31 mouse cellular contexts compared by ENCODE assay signal in genomic region chr15:32297266-32297665, GRCm38 (mm10). TPM values are rescaled to one million over a fixed set of nuclear protein-coding genes. Genes with fewer than 3 reads are reported as not detected.
DNase-seq lines count a peak whose midpoint lies in the region; ATAC-seq lines count a peak whose summit lies in the region.
"Had no signal": no experiment of that assay in that cellular context is flagged by ENCODE, and none has a peak within 500 bp of the region (broad histone marks: within the 10 kb centered on the region; RNA-seq: fewer than 3 reads in every experiment).

No protein-coding gene starts in this region.

- no peaks in the 10 kb centered on the region for H3K27me3 ChIP-seq in midbrain, embryonic 11.5 days (ENCODE audit: control insufficient read depth, insufficient read depth, low read length)
- no peaks in the 10 kb centered on the region for H3K27me3 ChIP-seq in midbrain, embryonic 14.5 days (ENCODE audit: control insufficient read depth, insufficient read depth, low read length)
- H3K27me3 ChIP-seq: CH12.LX; heart, embryonic 13.5 days; hindbrain, embryonic 15.5 days; limb, embryonic 12.5 days; liver, embryonic 15.5 days; lung, embryonic 15.5 days; midbrain, embryonic 15.5 days; neural tube, embryonic 15.5 days had no signal

- no peaks in the 10 kb centered on the region for H3K36me3 ChIP-seq in midbrain, embryonic 11.5 days (ENCODE audit: control insufficient read depth, insufficient read depth, low read length)
- H3K36me3 ChIP-seq in midbrain, embryonic 14.5 days (ENCODE audit: control insufficient read depth, insufficient read depth, low read length) = no peaks in the 10 kb centered on the region
- H3K36me3 ChIP-seq: heart, embryonic 13.5 days; hindbrain, embryonic 15.5 days; limb, embryonic 12.5 days; liver, embryonic 15.5 days; lung, embryonic 15.5 days; midbrain, embryonic 15.5 days; neural tube, embryonic 15.5 days had no signal

- no peak overlapping the region for H3K4me2 ChIP-seq in midbrain, embryonic 11.5 days
- H3K4me2 ChIP-seq in midbrain, embryonic 14.5 days (ENCODE audit: low read length) = no peak overlapping the region
- H3K4me2 ChIP-seq: heart, embryonic 13.5 days; hindbrain, embryonic 15.5 days; limb, embryonic 12.5 days; liver, embryonic 15.5 days; lung, embryonic 15.5 days; midbrain, embryonic 15.5 days; neural tube, embryonic 15.5 days had no signal

- no peak overlapping the region for H3K9ac ChIP-seq in midbrain, embryonic 11.5 days (ENCODE audit: low read length)
- H3K9ac ChIP-seq in midbrain, embryonic 14.5 days (replicated peaks; ENCODE audit: low read length) = no peak overlapping the region
- H3K9ac ChIP-seq: heart, embryonic 13.5 days; hindbrain, embryonic 15.5 days; limb, embryonic 12.5 days; liver, embryonic 15.5 days; lung, embryonic 15.5 days; midbrain, embryonic 15.5 days; neural tube, embryonic 15.5 days had no signal

- H3K27ac ChIP-seq in midbrain, embryonic 11.5 days (ENCODE audit: low read depth, low read length) = no peak overlapping the region
- no peak overlapping the region for H3K27ac ChIP-seq in midbrain, embryonic 14.5 days (replicated peaks; ENCODE audit: low read depth, low read length)
- H3K27ac ChIP-seq: heart, adult 2 months; heart, embryonic 13.5 days; hindbrain, embryonic 15.5 days; limb, embryonic 12.5 days; liver, embryonic 15.5 days; lung, embryonic 15.5 days; macrophage; midbrain, embryonic 15.5 days; neural tube, embryonic 15.5 days; stomach, postnatal 0 days had no signal

- no peak overlapping the region for H3K4me3 ChIP-seq in midbrain, embryonic 11.5 days (ENCODE audit: low read depth, low read length)
- H3K4me3 ChIP-seq in midbrain, embryonic 14.5 days (replicated peaks; ENCODE audit: low read depth, low read length) = no peak overlapping the region
- H3K4me3 ChIP-seq: heart, adult 2 months; heart, embryonic 13.5 days; hindbrain, embryonic 15.5 days; limb, embryonic 12.5 days; liver, embryonic 15.5 days; lung, embryonic 15.5 days; midbrain, embryonic 15.5 days; neural tube, embryonic 15.5 days had no signal

- DNase-seq in left cerebral cortex, adult 11 months (ENCODE audit: low spot score) = peak; percentile 8
- DNase-seq in left cerebral cortex, postnatal 10 days (ENCODE audit: extremely low spot score in 1 of 2, low spot score in 2 of 2) = no peak
- DNase-seq in midbrain, embryonic 11.5 days (ENCODE audit: low spot score, missing footprints) = peak; percentile 14
- no peak for DNase-seq in midbrain, embryonic 14.5 days
- peak; percentile 60 for DNase-seq in NIH3T3 (ENCODE audit: low read depth)
- peak; percentile 21 for DNase-seq in fat pad, adult 2 months (ENCODE audit: extremely low read depth, low read depth, low spot score)
- DNase-seq in testis, postnatal 14 days (ENCODE audit: low spot score) = no peak
- DNase-seq: adrenal gland, adult 8-10 months; cerebellum, adult 8-10 months; cerebellum, postnatal 25 days; gastrocnemius, postnatal 36 days; heart, adult 2 months; heart, postnatal 10 days; kidney, adult 11 months; kidney, postnatal 25 days; retina, postnatal 1 day; thymus, postnatal 4 days had no signal

- intact Hi-C loops in left cerebral cortex, postnatal 10 days (cut with DNase I) = no loop called here

- 95% methylated on average over 5 of the region's 5 CpGs for WGBS in midbrain, embryonic 11.5 days
- 89% methylated on average over 5 of the region's 5 CpGs for WGBS in midbrain, embryonic 14.5 days

- no peak for ATAC-seq in midbrain, embryonic 11.5 days (ENCODE audit: low FRiP score)
- no peak for ATAC-seq in midbrain, embryonic 14.5 days (ENCODE audit: low FRiP score, low TSS enrichment)
- ATAC-seq: forebrain, embryonic 14.5 days; inflammation-experienced regulatory T-cells, adult 6 months; midbrain, embryonic 15.5 days had no signal

- no peaks in the 10 kb centered on the region for H3K4me1 ChIP-seq in midbrain, embryonic 11.5 days (ENCODE audit: control insufficient read depth, insufficient read depth, low read length)
- H3K4me1 ChIP-seq in midbrain, embryonic 14.5 days (ENCODE audit: control insufficient read depth, insufficient read depth, low read length) = no peaks in the 10 kb centered on the region
- H3K4me1 ChIP-seq: heart, embryonic 13.5 days; hindbrain, embryonic 15.5 days; liver, embryonic 15.5 days; lung, embryonic 15.5 days; midbrain, embryonic 15.5 days had no signal

- no peaks in the 10 kb centered on the region for H3K9me3 ChIP-seq in midbrain, embryonic 11.5 days (ENCODE audit: control insufficient read depth, low read length)
- H3K9me3 ChIP-seq in midbrain, embryonic 14.5 days (ENCODE audit: control insufficient read depth, low read length) = no peaks in the 10 kb centered on the region
- H3K9me3 ChIP-seq: heart, embryonic 13.5 days; hindbrain, embryonic 15.5 days; limb, embryonic 12.5 days; liver, embryonic 15.5 days; lung, embryonic 15.5 days; midbrain, embryonic 15.5 days; neural tube, embryonic 15.5 days had no signal

RNA-seq across cellular contexts. Expression of gene Sema5a, which starts 52.7 kb away (rescaled TPM):
- 10 to 100 TPM; 31.1 to 31.4 TPM for total RNA-seq in left cerebral cortex, postnatal 10 days (2021)
- 3.4 and 3.5 TPM in 2 replicates for polyA plus RNA-seq in midbrain, embryonic 11.5 days (2014; fragmentation: Nextera tagmentation; extraction: Ambion mirVana)
- polyA plus RNA-seq in midbrain, embryonic 14.5 days (2014; fragmentation: Nextera tagmentation; extraction: Ambion mirVana) = 4.8 and 6.1 TPM in 2 replicates
- total RNA-seq: hematopoietic stem cell, adult 5-6 weeks; megakaryocyte-erythroid progenitor cell, adult 5-6 weeks had no signal
- polyA plus RNA-seq: inflammation-experienced regulatory T-cells, adult 6 months; macrophage had no signal

Comparison
In these comparisons a context has a peak if more than half of its experiments do, and no peak if none do; other contexts are left out.
1. DNase-seq: peak in left cerebral cortex, adult 11 months (single experiment), midbrain, embryonic 11.5 days (single experiment), NIH3T3 (single experiment) and fat pad, adult 2 months (single experiment); none in left cerebral cortex, postnatal 10 days (0 of 2), midbrain, embryonic 14.5 days (single experiment) and testis, postnatal 14 days (single experiment).